Mouse (Mus musculus) heart, embryonic 14.5 days (tissue): ENCODE measurements around the gene Opalin. TPM values are rescaled to one million over a fixed set of nuclear protein-coding genes. Genes with fewer than 3 reads are reported as not detected.

Experiments used
- ATAC-seq: fragments of 200-750 bp; cut with Nextera tagmentation; 2 replicates; pipeline ENCODE4 v1.8.0; 2017; ENCODE audit warnings: low read depth, moderate TSS enrichment; ENCODE audit not compliant: insufficient number of reproducible peaks, insufficient read depth, low FRiP score
- H3K27ac ChIP-seq, 2 experiments: fragments of 200-500 bp in 1 of 2; fragments of 300-500 bp in 1 of 2; sonication (generic) in 1 of 2; replicated peaks in 1 of 2; 2 replicates each; pipeline ENCODE4 v1.5.1; 2012 to 2014; ENCODE audit warnings: low read depth in 2 of 2, low read length in 2 of 2, control low read depth in 1 of 2, mild to moderate bottlenecking in 1 of 2, mixed read lengths in 1 of 2; ENCODE audit not compliant: control insufficient read depth in 1 of 2, insufficient read depth in 1 of 2
- H3K27me3 ChIP-seq: fragments of 300-500 bp; sonication (generic); 2 replicates; pipeline ENCODE4 v1.6.1; 2014; ENCODE audit warnings: mild to moderate bottlenecking, low read length, control low read depth; ENCODE audit not compliant: control insufficient read depth, insufficient read depth
- H3K36me3 ChIP-seq: fragments of 300-500 bp; sonication (generic); 2 replicates; pipeline ENCODE4 v1.6.1; 2014; ENCODE audit warnings: mild to moderate bottlenecking, control low read depth, low read length, mixed read lengths; ENCODE audit not compliant: control insufficient read depth, insufficient read depth
- H3K4me1 ChIP-seq, 2 experiments: fragments of 200-500 bp in 1 of 2; fragments of 300-500 bp in 1 of 2; sonication (generic) in 1 of 2; 2 replicates each; pipeline ENCODE4 v1.6.1; 2012 to 2014; ENCODE audit warnings: low read length in 2 of 2, control low read depth in 1 of 2, mixed read lengths in 1 of 2; ENCODE audit not compliant: control insufficient read depth in 2 of 2, insufficient read depth in 2 of 2
- H3K4me2 ChIP-seq: fragments of 300-500 bp; sonication (generic); 2 replicates; pipeline ENCODE4 v1.6.1; 2014; ENCODE audit warnings: mild to moderate bottlenecking, low read length
- H3K4me3 ChIP-seq, 2 experiments: fragments of 200-500 bp in 1 of 2; fragments of 300-500 bp in 1 of 2; sonication (generic) in 1 of 2; 2 replicates each; pipeline ENCODE4 v1.5.1; 2012 to 2014; ENCODE audit warnings: low read length in 2 of 2, mild to moderate bottlenecking in 2 of 2, control low read depth in 1 of 2, low read depth in 1 of 2, moderate library complexity in 1 of 2; ENCODE audit not compliant: control insufficient read depth in 1 of 2, insufficient read depth in 1 of 2
- H3K9ac ChIP-seq: fragments of 300-500 bp; sonication (generic); 2 replicates; pipeline ENCODE4 v1.6.1; 2014; ENCODE audit warnings: mild to moderate bottlenecking, low read length
- H3K9me3 ChIP-seq: fragments of 300-500 bp; sonication (generic); 2 replicates; pipeline ENCODE4 v1.6.1; 2016; ENCODE audit warnings: low read length, control low read depth; ENCODE audit not compliant: control insufficient read depth
- WGBS: fragments of 180-500 bp; shearing (Covaris S2); extraction: QIAGEN DNeasy Blood & Tissue Kit; methylation state at CpG from one replicate; pipeline ENCODE4 v1.1.7; 2014; 5-methylcytosine and 5-hydroxymethylcytosine counted together
- polyA plus RNA-seq: library from polyadenylated mRNA; unstranded; fragments of >200 nt; fragmentation: Nextera tagmentation; extraction: Ambion mirVana; gene quantifications from 2 replicates; pipeline ENCODE4 v1.2.1, GENCODE M21; 2014

Gene Opalin
- polyA plus RNA-seq, 1 experiment from 2014 or later = 0.14 TPM

DNA sequence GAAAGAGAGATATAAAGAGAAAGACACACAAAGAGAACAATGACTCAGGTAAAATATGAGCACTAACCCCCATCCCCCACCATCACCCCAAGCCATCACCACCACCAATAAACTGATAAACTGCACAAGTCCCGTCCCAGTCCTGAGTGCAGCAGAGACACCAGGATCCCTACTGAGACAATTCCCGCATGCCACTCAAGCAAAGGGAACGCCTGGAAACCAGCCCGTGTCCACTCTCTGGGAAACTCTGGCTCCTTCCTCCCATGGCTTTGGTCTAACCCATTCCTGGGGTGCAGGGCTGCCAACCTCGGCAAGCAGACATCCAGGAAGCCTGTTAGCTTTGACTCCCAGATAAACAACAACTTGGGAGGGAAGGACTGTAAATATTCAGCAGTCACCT is 33.1 kb upstream of the Opalin start:
- no peaks in the 10 kb centered on the region; a peak in 1 of 4 replicates for H3K4me1 ChIP-seq
- whole genome bisulfite sequencing = 49% methylated on average over 5 of the region's 5 CpGs
- no peak overlapping the region for H3K4me2 ChIP-seq
- no peak for ATAC-seq
- no peaks in the 10 kb centered on the region; the same call in 1 of the 2 replicates for H3K27me3 ChIP-seq
- H3K4me3 ChIP-seq = no peak overlapping the region
- H3K27ac ChIP-seq = no peak overlapping the region
- H3K9me3 ChIP-seq = no peaks in the 10 kb centered on the region
- H3K9ac ChIP-seq = no peak overlapping the region
- H3K36me3 ChIP-seq = no peaks in the 10 kb centered on the region

- 77% methylated on average over 8 of the region's 8 CpGs for WGBS
- Histone ChIP-seq H3K9ac (no peak overlapping the region), H3K27ac (no peak overlapping the region), H3K9me3 (no peaks in the 10 kb centered on the region), H3K4me3 (no peak overlapping the region), H3K27me3 (no peaks in the 10 kb centered on the region; the same call in 1 of the 2 replicates), H3K4me2 (no peak overlapping the region), H3K4me1 (no peaks in the 10 kb centered on the region; a peak in 1 of 4 replicates), H3K36me3 (no peaks in the 10 kb centered on the region)
- ATAC-seq = no peak
Observed at GRCm38 (mm10) chr19:41109496-41109895, 32.6 kb upstream of the Opalin start.

DNA sequence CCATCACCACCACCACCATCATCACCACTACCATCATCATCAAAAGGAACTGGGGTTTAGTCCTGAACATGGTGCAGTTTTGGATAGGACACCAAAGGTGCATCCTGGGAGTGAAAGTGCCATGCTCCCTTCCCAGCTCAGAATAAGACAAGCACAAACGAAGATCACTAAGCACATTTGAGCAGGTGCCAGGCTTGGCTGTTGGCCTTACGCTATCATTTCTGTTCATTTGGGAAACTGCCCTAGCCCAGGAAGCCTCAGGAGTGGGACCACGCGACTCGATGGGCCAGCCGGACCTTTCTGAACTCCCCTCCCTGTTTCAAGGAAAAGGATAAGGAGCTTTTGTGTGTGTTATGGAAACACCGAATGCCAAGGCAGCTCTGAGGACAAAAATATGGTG is 31.8 kb upstream of the Opalin start:
- no peaks in the 10 kb centered on the region; the same call in 1 of the 2 replicates for H3K27me3 ChIP-seq
- H3K9me3 ChIP-seq = no peaks in the 10 kb centered on the region
- 93% methylated on average over 7 of the region's 7 CpGs for WGBS
- H3K27ac ChIP-seq = no peak overlapping the region
- H3K9ac ChIP-seq = no peak overlapping the region
- ATAC-seq = no peak
- H3K4me1 ChIP-seq = no peaks in the 10 kb centered on the region
- H3K4me2 ChIP-seq = no peak overlapping the region
- no peaks in the 10 kb centered on the region for H3K36me3 ChIP-seq
- no peak overlapping the region for H3K4me3 ChIP-seq

DNA sequence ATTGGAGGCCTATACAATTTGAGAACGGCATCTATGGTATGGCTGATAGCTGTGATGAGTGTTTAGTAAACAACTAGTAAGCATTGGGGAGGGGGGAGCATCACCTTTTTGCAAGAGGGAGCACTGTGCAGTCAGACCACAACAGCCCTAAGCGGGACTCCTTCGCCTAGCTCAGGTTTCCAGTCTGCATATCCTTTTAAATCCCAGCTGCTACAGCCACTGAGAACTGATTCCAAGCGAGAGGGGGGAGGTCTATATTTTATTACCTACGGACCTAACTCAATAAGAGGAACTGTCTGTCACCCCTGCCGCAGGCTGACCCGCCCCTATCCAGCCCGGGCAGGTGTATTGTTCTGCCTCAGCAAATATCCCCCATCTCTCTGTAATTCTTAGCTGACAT is 30.6 kb upstream of the Opalin start:
- no peaks in the 10 kb centered on the region for H3K36me3 ChIP-seq
- no peak overlapping the region for H3K4me2 ChIP-seq
- 67% methylated on average over 8 of the region's 8 CpGs for WGBS
- no peak overlapping the region for H3K4me3 ChIP-seq
- no peak for ATAC-seq
- no peaks in the 10 kb centered on the region; the same call in 1 of the 2 replicates for H3K27me3 ChIP-seq
- H3K9me3 ChIP-seq = no peaks in the 10 kb centered on the region
- H3K9ac ChIP-seq = no peak overlapping the region
- no peak overlapping the region for H3K27ac ChIP-seq
- no peaks in the 10 kb centered on the region for H3K4me1 ChIP-seq

GRCm38 (mm10) chr19:41104922-41105321 is 28.0 kb upstream of the Opalin start:
- H3K9me3 ChIP-seq = no peaks in the 10 kb centered on the region
- H3K27ac ChIP-seq = no peak overlapping the region
- 43% methylated on average over 8 of the region's 8 CpGs for WGBS
- no peaks in the 10 kb centered on the region; the same call in 1 of the 2 replicates for H3K27me3 ChIP-seq
- H3K4me2 ChIP-seq = no peak overlapping the region
- H3K4me3 ChIP-seq = no peak overlapping the region
- H3K9ac ChIP-seq = no peak overlapping the region
- H3K36me3 ChIP-seq = no peaks in the 10 kb centered on the region
- no peaks in the 10 kb centered on the region for H3K4me1 ChIP-seq
- ATAC-seq = no peak

DNA sequence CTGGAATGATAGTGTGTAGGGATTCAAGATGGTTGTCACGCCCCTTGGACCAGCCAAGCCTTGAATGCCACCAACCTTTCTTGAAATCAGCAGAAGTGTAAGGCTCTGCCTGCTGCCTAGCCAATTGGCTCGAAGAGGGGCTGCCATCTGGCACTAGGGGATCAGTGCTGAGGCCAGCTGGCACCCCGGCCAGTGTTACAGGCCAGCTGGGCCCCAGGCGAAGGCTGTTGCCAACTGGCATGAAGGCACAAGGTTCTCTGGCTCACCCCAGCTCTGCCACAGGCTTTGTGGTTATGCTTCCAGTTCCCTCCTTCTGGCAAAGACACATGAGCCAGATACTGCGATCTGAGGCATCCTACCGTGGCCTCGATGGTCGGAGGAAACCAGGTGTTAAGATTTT is 24.5 kb upstream of the Opalin start:
- 83% methylated on average over 8 of the region's 8 CpGs for WGBS
- no peak overlapping the region for H3K4me2 ChIP-seq
- H3K36me3 ChIP-seq = no peaks in the 10 kb centered on the region
- no peak overlapping the region for H3K4me3 ChIP-seq
- H3K27me3 ChIP-seq = no peaks in the 10 kb centered on the region
- H3K9ac ChIP-seq = no peak overlapping the region
- ATAC-seq = no peak
- no peaks in the 10 kb centered on the region for H3K4me1 ChIP-seq
- H3K27ac ChIP-seq = no peak overlapping the region
- H3K9me3 ChIP-seq = no peaks in the 10 kb centered on the region

GRCm38 (mm10) chr19:41100863-41101262 is 23.9 kb upstream of the Opalin start:
- no peaks in the 10 kb centered on the region for H3K27me3 ChIP-seq
- no peak overlapping the region for H3K4me2 ChIP-seq
- 90% methylated on average over 7 of the region's 7 CpGs for WGBS
- ATAC-seq = no peak
- no peaks in the 10 kb centered on the region for H3K36me3 ChIP-seq
- no peak overlapping the region for H3K27ac ChIP-seq
- H3K9me3 ChIP-seq = no peaks in the 10 kb centered on the region
- H3K4me1 ChIP-seq = no peaks in the 10 kb centered on the region
- no peak overlapping the region for H3K4me3 ChIP-seq
- H3K9ac ChIP-seq = no peak overlapping the region

GRCm38 (mm10) chr19:41097038-41097437 is 20.1 kb upstream of the Opalin start:
- no peak overlapping the region for H3K4me3 ChIP-seq
- no peak for ATAC-seq
- no peak overlapping the region for H3K4me2 ChIP-seq
- H3K9ac ChIP-seq = no peak overlapping the region
- no peaks in the 10 kb centered on the region for H3K36me3 ChIP-seq
- H3K27ac ChIP-seq = no peak overlapping the region
- 55% methylated on average over 4 of the region's 4 CpGs for WGBS
- no peaks in the 10 kb centered on the region for H3K9me3 ChIP-seq
- no peaks in the 10 kb centered on the region for H3K27me3 ChIP-seq
- no peaks in the 10 kb centered on the region for H3K4me1 ChIP-seq
